Mouse (Mus musculus) kidney, adult 2 months (tissue): ENCODE measurements around the gene Rnpepl1. TPM values are rescaled to one million over a fixed set of nuclear protein-coding genes. Genes with fewer than 3 reads are reported as not detected.
A peak's percentile ranks its signal among the peaks of the same experiment; 100 is the strongest.

Source experiments
- DNase-seq: peaks from one replicate; pipeline ENCODE4 v3.0.0; 2021
- H3K27ac ChIP-seq: fragments of 200-500 bp; 2 replicates; pipeline ENCODE4 v1.5.1; 2012; ENCODE audit warnings: low read depth, low read length, control low read depth, inconsistent platforms; ENCODE audit not compliant: insufficient read depth
- H3K27me3 ChIP-seq: fragments of 200-500 bp; replicated peaks from 2 replicates; pipeline ENCODE4 v1.6.1; 2012; ENCODE audit warnings: mild to moderate bottlenecking, moderate library complexity, low read length, inconsistent platforms; ENCODE audit not compliant: control insufficient read depth, insufficient read depth
- H3K36me3 ChIP-seq: fragments of 200-500 bp; 2 replicates; pipeline ENCODE4 v1.6.1; 2012; ENCODE audit warnings: mild to moderate bottlenecking, moderate library complexity, low read length, inconsistent platforms; ENCODE audit not compliant: control insufficient read depth, insufficient read depth
- H3K4me1 ChIP-seq: fragments of 200-500 bp; 2 replicates; pipeline ENCODE4 v1.6.1; 2011; ENCODE audit warnings: low read length; ENCODE audit not compliant: control insufficient read depth, insufficient read depth
- H3K4me3 ChIP-seq: fragments of 200-500 bp; 2 replicates; pipeline ENCODE4 v1.5.1; 2011; ENCODE audit warnings: mild to moderate bottlenecking, low read depth, low read length, control low read depth; ENCODE audit not compliant: insufficient read depth
- CTCF ChIP-seq: fragments of 200-500 bp; conservative IDR thresholded peaks from 2 replicates; pipeline ENCODE4 v1.5.1; 2011; ENCODE audit warnings: low read depth, mild to moderate bottlenecking, control low read depth, low read length, moderate library complexity, mixed read lengths; ENCODE audit not compliant: insufficient read depth, insufficient read length
- POLR2A ChIP-seq: fragments of 200-500 bp; IDR thresholded peaks from one replicate; pipeline ENCODE4 v1.6.1; 2011; ENCODE audit warnings: low read depth, low read length, control low read depth
- WGBS: fragments of 180-500 bp; shearing (Covaris S2); methylation state at CpG from one replicate; pipeline ENCODE4 v1.1.7; 2018; 5-methylcytosine and 5-hydroxymethylcytosine counted together
- polyA plus RNA-seq: library from polyadenylated mRNA; depleted of rRNA; stranded (reverse); fragments of >200 nt; gene quantifications from 2 replicates; pipeline ENCODE4 v1.2.3, GENCODE M21; 2012

The Rnpepl1 gene
- polyA plus RNA-seq, 1 experiment = 161 TPM

DNA sequence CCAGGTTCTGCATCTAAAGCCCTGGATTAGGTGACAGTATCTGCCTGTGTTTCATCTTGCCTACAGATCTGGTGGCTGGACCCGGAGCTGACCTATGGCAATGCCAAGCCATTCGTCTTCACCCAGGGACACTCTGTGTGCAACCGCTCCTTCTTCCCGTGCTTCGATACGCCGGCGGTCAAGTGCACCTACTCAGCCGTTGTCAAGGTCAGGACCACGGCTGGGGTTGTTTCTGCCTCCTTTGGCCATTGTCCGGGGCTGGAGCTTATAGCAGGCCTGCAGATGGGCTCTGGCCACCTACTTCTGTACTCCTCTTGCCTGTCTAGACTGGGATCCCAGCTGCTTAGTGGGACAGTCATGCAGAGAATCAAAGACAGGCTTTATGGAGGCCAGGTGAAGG is 4.4 kb downstream of the Rnpepl1 start:
- 85% methylated on average over 11 of the region's 11 CpGs for WGBS
- no peak for DNase-seq

DNA sequence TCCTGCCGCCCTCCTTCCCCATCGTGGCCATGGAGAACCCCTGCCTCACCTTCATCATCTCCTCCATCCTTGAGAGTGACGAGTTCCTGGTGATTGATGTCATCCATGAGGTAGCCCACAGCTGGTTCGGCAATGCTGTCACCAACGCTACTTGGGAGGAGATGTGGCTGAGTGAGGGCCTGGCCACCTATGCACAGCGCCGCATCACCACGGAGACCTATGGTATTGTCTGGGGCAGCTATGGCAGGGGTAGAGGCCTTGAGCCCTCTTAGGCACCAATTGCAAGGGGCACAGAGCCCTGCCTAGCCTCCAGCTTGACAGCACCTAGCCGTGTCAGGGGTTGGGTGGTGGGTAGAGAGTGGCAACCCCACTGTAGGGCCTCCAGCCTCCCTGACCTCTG is 6.1 kb downstream of the Rnpepl1 start:
- Histone ChIP-seq H3K4me1 (0 out of 2 replicates have a peak, but pooled peaks cover 8% of the 10 kb centered on the region), H3K27me3 (no peaks in the 10 kb centered on the region), H3K4me3 (no peak overlapping the region), H3K27ac (no peak overlapping the region), H3K36me3 (no peaks in the 10 kb centered on the region)
- TF ChIP-seq CTCF (no peak), POLR2A (no peak)
- 90% methylated on average over 9 of the region's 9 CpGs for WGBS
- no peak for DNase-seq

More for the DNA sequence above, 4.4 kb downstream of the Rnpepl1 start:
- H3K4me1 ChIP-seq = peaks cover 12% of the 10 kb centered on the region
- no peak overlapping the region for H3K27ac ChIP-seq
- no peaks in the 10 kb centered on the region for H3K36me3 ChIP-seq
- TF ChIP-seq CTCF (no peak), POLR2A (no peak)
- H3K27me3 ChIP-seq = no peaks in the 10 kb centered on the region
- no peak overlapping the region for H3K4me3 ChIP-seq

DNA sequence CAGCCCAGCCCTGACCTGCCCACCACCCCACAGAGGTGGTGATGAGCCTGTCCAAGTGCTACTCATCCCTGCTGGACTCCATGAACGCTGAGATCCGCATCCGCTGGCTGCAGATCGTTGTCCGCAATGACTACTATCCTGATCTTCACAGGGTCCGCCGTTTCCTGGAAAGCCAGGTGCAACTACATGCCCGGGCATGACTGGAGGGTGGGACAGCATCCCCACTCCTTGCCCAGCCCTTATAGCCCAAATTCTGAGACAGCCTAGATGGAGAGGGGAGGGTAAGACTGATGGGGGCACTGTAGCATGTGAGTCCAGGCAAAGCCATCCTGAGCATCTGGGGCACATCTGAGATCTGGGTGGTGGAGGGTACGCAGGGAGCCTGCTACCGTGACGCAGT is 8.6 kb downstream of the Rnpepl1 start:
- 97% methylated on average over 11 of the region's 11 CpGs for WGBS
- no peak overlapping the region for H3K4me3 ChIP-seq
- no peaks in the 10 kb centered on the region for H3K36me3 ChIP-seq
- H3K4me1 ChIP-seq = no peaks in the 10 kb centered on the region
- DNase-seq = no peak
- no peak overlapping the region for H3K27ac ChIP-seq
- H3K27me3 ChIP-seq = no peaks in the 10 kb centered on the region
- no peak for TF ChIP-seq POLR2A
- TF ChIP-seq CTCF = no peak

DNA sequence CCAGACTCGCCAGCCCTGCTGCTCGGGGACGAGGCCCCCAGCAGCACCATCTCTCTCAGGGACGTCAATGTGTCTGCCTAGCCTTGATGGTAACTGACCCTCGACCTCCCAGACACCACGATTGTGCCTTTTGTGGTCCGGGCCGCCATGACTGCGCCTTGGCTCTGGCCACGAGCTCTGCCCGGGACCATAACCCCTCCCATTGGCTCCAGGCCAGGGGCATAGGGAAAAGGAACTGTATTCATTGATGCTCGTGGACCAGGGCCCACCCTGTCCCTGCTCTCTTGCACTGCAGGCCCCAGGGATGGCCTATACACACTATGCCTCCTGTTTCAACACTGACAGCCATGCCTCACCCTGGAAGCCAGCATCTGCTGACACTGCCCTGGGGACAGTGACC is 9.2 kb downstream of the Rnpepl1 start:
- DNase-seq = no peak
- TF ChIP-seq POLR2A = no peak
- no peak for TF ChIP-seq CTCF
- H3K27me3 ChIP-seq = no peaks in the 10 kb centered on the region
- H3K4me3 ChIP-seq = no peak overlapping the region
- 70% methylated on average over 12 of the region's 12 CpGs for WGBS
- no peaks in the 10 kb centered on the region for H3K36me3 ChIP-seq
- no peaks in the 10 kb centered on the region for H3K4me1 ChIP-seq
- no peak overlapping the region for H3K27ac ChIP-seq

DNA sequence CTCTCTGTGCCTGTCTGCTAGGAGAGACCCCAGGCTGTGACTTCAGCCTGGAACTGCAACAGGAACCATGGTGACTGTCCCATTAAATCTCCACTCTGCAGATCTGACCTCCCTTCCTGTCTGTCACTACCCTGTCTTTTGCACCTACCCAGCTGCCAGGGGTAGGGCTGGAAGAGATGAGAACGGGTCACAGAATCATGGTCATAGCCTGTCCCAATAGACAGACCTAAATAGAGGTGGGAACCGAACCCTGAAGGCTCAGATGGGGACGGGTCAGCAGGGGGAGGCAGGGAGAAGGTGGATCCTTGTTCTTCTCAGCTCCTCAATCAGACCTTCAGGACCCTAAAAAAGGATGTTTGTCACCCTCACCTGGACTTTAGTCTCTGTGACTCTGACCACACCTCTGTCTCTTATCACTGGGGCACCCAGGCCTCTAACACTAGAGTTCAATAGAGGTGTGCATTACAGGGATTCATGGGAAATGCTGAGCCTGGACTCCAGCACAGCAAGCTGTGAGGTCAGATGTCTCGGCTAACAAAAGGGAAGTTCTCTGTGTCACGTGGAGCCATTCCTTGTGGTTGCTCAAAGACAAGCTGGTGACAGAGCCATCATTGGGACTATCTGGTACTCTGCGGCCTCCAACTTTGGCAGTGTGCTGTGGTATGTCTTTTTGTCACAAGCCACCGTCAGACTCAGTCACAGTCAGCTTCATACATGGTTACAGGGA is 10.1 kb downstream of the Rnpepl1 start:
- no peak overlapping the region for H3K4me3 ChIP-seq
- H3K4me1 ChIP-seq = no peaks in the 10 kb centered on the region
- no peaks in the 10 kb centered on the region for H3K36me3 ChIP-seq
- TF ChIP-seq CTCF (no peak), POLR2A (no peak)
- no peaks in the 10 kb centered on the region for H3K27me3 ChIP-seq
- no peak for DNase-seq
- no peak overlapping the region for H3K27ac ChIP-seq
- WGBS = 80% methylated on average over 7 of the region's 7 CpGs

DNA sequence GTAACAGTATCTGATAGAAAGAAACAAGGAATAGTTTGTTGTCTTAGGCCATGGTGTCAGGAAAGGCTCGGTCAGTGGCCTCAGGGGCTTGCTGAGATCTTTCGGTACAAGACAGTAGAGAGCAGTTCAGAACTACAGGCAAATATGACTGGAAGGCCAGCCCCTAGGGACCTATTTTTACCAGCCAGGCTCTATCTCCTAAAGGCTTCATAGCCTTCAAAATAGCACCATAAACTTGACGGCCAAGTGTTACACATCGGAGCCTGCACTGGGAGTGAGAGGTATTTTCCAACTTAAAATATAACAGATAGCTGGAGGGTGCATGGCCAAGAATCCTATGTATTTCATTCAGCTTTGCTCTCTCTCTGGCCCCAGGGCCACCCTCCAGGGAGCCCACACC is 10.9 kb downstream of the Rnpepl1 start:
- no peaks in the 10 kb centered on the region for H3K27me3 ChIP-seq
- no peaks in the 10 kb centered on the region for H3K4me1 ChIP-seq
- H3K4me3 ChIP-seq = no peak overlapping the region
- no peak for DNase-seq
- no peak for TF ChIP-seq CTCF
- no peak for TF ChIP-seq POLR2A
- H3K27ac ChIP-seq = no peak overlapping the region
- 81% methylated on average over 4 of the region's 4 CpGs for WGBS
- H3K36me3 ChIP-seq = no peaks in the 10 kb centered on the region

DNA sequence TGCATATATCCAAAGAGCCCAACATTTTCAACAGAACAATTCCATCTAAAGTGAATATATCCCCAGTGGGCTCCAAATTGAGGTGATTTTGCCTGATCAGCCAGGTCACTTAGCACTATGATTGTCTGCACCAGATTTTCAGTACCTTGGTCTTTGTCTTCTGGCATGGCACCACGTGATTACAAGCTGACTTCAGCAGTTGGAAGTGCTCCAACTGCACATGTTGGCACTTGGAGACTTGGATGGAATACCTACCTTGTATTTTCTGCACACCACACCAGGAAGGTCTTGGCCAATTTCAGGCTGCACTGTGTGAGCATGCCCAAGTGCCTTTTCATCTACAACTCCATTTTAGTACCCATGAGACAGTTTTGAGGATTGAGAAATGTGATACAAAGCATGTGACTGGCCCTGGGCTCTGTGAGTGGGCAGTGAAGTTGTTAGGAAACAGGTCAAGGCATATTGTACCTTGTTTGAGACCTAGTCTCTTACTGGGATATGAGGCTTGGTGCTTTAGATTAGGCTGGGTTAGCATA is 19.7 kb downstream of the Rnpepl1 start:
- peak; percentile 92 for DNase-seq
- no peaks in the 10 kb centered on the region for H3K27me3 ChIP-seq
- WGBS = 5% methylated on average over 1 of the region's 1 CpGs
- H3K27ac ChIP-seq = no peak overlapping the region
- no peak for TF ChIP-seq CTCF
- TF ChIP-seq POLR2A = no peak
- H3K36me3 ChIP-seq = no peaks in the 10 kb centered on the region
- peaks cover 10% of the 10 kb centered on the region; the same call in 1 of the 2 replicates for H3K4me1 ChIP-seq
- no peak overlapping the region for H3K4me3 ChIP-seq

DNA sequence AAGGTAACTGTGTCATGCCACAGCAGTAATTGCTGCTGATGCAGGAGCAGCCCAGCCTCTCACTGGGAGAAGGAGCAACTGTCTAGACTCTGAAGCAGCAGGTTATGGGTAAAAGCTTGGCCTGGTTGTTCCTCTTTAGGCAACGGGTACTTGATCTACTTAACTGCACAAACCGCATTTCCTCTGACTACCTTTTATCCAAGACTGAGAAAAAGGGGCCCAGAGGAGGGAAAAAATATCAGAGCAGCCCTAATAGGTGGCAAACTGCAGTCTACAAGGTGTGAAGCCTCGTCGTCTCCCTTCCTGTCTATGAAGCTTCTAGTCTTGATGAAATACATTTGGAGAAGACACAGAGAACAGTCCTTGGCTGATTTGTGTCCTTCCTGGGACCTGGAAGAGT is 23.0 kb downstream of the Rnpepl1 start:
- no peaks in the 10 kb centered on the region for H3K36me3 ChIP-seq
- peak overlapping the region; percentile 53 for H3K4me3 ChIP-seq
- DNase-seq = no peak
- no peaks in the 10 kb centered on the region for H3K27me3 ChIP-seq
- peak overlapping the region; percentile 84 for H3K27ac ChIP-seq
- TF ChIP-seq CTCF (no peak), POLR2A (no peak)
- WGBS = 73% methylated on average over 4 of the region's 4 CpGs
- peaks cover 14% of the 10 kb centered on the region; the same call in 1 of the 2 replicates for H3K4me1 ChIP-seq
